Mouse (Mus musculus) heart, embryonic 14.5 days (tissue): Measurements from ENCODE around the gene Dcaf8. TPM values are rescaled to one million over a fixed set of nuclear protein-coding genes. Genes with fewer than 3 reads are reported as not detected.
"Not testable (repeated sequence)": the region's sequence is repeated elsewhere in the genome, so short reads cannot be mapped to it uniquely, and the experiment has no call there.

Source experiments
- ATAC-seq: fragments of 200-750 bp; cut with Nextera tagmentation; 2 replicates; pipeline ENCODE4 v1.8.0; 2017; ENCODE audit warnings: low read depth, moderate TSS enrichment; ENCODE audit not compliant: insufficient number of reproducible peaks, insufficient read depth, low FRiP score
- H3K27ac ChIP-seq, 2 experiments: fragments of 200-500 bp in 1 of 2; fragments of 300-500 bp in 1 of 2; sonication (generic) in 1 of 2; replicated peaks in 1 of 2; 2 replicates each; pipeline ENCODE4 v1.5.1; 2012 to 2014; ENCODE audit warnings: low read depth in 2 of 2, low read length in 2 of 2, control low read depth in 1 of 2, mild to moderate bottlenecking in 1 of 2, mixed read lengths in 1 of 2; ENCODE audit not compliant: control insufficient read depth in 1 of 2, insufficient read depth in 1 of 2
- H3K27me3 ChIP-seq: fragments of 300-500 bp; sonication (generic); 2 replicates; pipeline ENCODE4 v1.6.1; 2014; ENCODE audit warnings: mild to moderate bottlenecking, low read length, control low read depth; ENCODE audit not compliant: control insufficient read depth, insufficient read depth
- H3K36me3 ChIP-seq: fragments of 300-500 bp; sonication (generic); 2 replicates; pipeline ENCODE4 v1.6.1; 2014; ENCODE audit warnings: mild to moderate bottlenecking, control low read depth, low read length, mixed read lengths; ENCODE audit not compliant: control insufficient read depth, insufficient read depth
- H3K4me1 ChIP-seq, 2 experiments: fragments of 200-500 bp in 1 of 2; fragments of 300-500 bp in 1 of 2; sonication (generic) in 1 of 2; 2 replicates each; pipeline ENCODE4 v1.6.1; 2012 to 2014; ENCODE audit warnings: low read length in 2 of 2, control low read depth in 1 of 2, mixed read lengths in 1 of 2; ENCODE audit not compliant: control insufficient read depth in 2 of 2, insufficient read depth in 2 of 2
- H3K4me2 ChIP-seq: fragments of 300-500 bp; sonication (generic); 2 replicates; pipeline ENCODE4 v1.6.1; 2014; ENCODE audit warnings: mild to moderate bottlenecking, low read length
- H3K4me3 ChIP-seq, 2 experiments: fragments of 200-500 bp in 1 of 2; fragments of 300-500 bp in 1 of 2; sonication (generic) in 1 of 2; 2 replicates each; pipeline ENCODE4 v1.5.1; 2012 to 2014; ENCODE audit warnings: low read length in 2 of 2, mild to moderate bottlenecking in 2 of 2, control low read depth in 1 of 2, low read depth in 1 of 2, moderate library complexity in 1 of 2; ENCODE audit not compliant: control insufficient read depth in 1 of 2, insufficient read depth in 1 of 2
- H3K9ac ChIP-seq: fragments of 300-500 bp; sonication (generic); 2 replicates; pipeline ENCODE4 v1.6.1; 2014; ENCODE audit warnings: mild to moderate bottlenecking, low read length
- H3K9me3 ChIP-seq: fragments of 300-500 bp; sonication (generic); 2 replicates; pipeline ENCODE4 v1.6.1; 2016; ENCODE audit warnings: low read length, control low read depth; ENCODE audit not compliant: control insufficient read depth
- WGBS: fragments of 180-500 bp; shearing (Covaris S2); extraction: QIAGEN DNeasy Blood & Tissue Kit; methylation state at CpG from one replicate; pipeline ENCODE4 v1.1.7; 2014; 5-methylcytosine and 5-hydroxymethylcytosine counted together
- polyA plus RNA-seq: library from polyadenylated mRNA; unstranded; fragments of >200 nt; fragmentation: Nextera tagmentation; extraction: Ambion mirVana; gene quantifications from 2 replicates; pipeline ENCODE4 v1.2.1, GENCODE M21; 2014

Dcaf8 gene
- polyA plus RNA-seq, 1 experiment from 2014 or later, result 104 TPM

DNA sequence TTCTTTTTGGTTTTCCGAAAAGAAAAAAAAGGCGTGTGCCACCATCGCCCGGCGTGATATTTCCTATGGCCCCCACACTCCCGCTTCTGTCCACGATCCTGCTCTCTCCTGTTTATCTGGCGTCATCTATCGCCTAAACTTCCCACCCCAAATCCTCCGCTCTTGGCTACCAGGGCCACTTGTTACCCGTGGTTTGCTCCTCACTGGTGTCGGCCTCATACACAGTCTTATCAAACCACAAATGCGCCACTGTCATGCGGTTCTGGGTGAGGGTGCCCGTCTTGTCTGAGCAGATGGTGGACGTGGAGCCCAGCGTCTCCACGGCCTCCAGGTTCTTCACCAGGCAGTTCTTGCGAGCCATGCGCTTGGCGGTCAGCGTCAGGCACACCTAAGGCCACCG lies 96.8 kb downstream of the Dcaf8 start:
- H3K27ac ChIP-seq, ATAC-seq, H3K9me3 ChIP-seq, H3K27me3 ChIP-seq, H3K36me3 ChIP-seq: not testable (repeated sequence)
- Histone ChIP-seq H3K4me2 (peak overlapping the region; percentile 47), H3K4me1 (peaks cover 12 to 26% of the 10 kb centered on the region in 2 experiments), H3K9ac (0 out of 2 replicates have a peak overlapping the region, but pooled peaks have one; percentile 6), H3K4me3 (peak overlapping the region; percentile 2 to 20; a peak in 1 of 4 replicates)
- 31% methylated on average over 23 of the region's 23 CpGs for WGBS

Other genes starting within 250 kb of the Dcaf8 start
- gene Slamf6, start 230.6 kb upstream of the Dcaf8 start, polyA plus RNA-seq, result 0.14 and 0.22 TPM in 2 replicates
- gene Vangl2, start 119.6 kb upstream of the Dcaf8 start, polyA plus RNA-seq, result 9.2 and 10.0 TPM in 2 replicates
- not detected in 2 replicates for gene Nhlh1, start 90.5 kb upstream of the Dcaf8 start, polyA plus RNA-seq
- 157 and 163 TPM in 2 replicates for gene Copa, start 65.6 kb upstream of the Dcaf8 start, polyA plus RNA-seq
- gene Ncstn, start 65.3 kb upstream of the Dcaf8 start, polyA plus RNA-seq, result 120 TPM in 2 replicates
- gene Pex19, start 21.3 kb upstream of the Dcaf8 start, polyA plus RNA-seq, result 119 and 136 TPM in 2 replicates
- gene Pea15a, start 58.7 kb downstream of the Dcaf8 start, polyA plus RNA-seq, result 160 and 166 TPM in 2 replicates
- 138 and 148 TPM in 2 replicates for gene Casq1, start 71.8 kb downstream of the Dcaf8 start, polyA plus RNA-seq
- gene Atp1a4, start 110.3 kb downstream of the Dcaf8 start, polyA plus RNA-seq, result 0.23 and 0.26 TPM in 2 replicates
- gene Igsf8, start 113.6 kb downstream of the Dcaf8 start, polyA plus RNA-seq, result 20.7 and 24.7 TPM in 2 replicates
- gene Atp1a2, start 150.0 kb downstream of the Dcaf8 start, polyA plus RNA-seq, result 5.3 and 7.3 TPM in 2 replicates
- gene Kcnj9, start 181.2 kb downstream of the Dcaf8 start, polyA plus RNA-seq, result not detected in 2 replicates
- gene Kcnj10, start 193.1 kb downstream of the Dcaf8 start, polyA plus RNA-seq, result not detected in 2 replicates
- 5.6 and 6.3 TPM in 2 replicates for gene Pigm, start 228.5 kb downstream of the Dcaf8 start, polyA plus RNA-seq